Mouse (Mus musculus) testis, adult 2 months (tissue): ENCODE results near the gene Wwc1.

Experiments used
- CTCF ChIP-seq: fragments of 200-500 bp; IDR thresholded peaks from 2 replicates; pipeline ENCODE4 v1.5.1; 2012; ENCODE audit warnings: low read depth, mild to moderate bottlenecking, inconsistent platforms, low read length, moderate library complexity; ENCODE audit not compliant: control insufficient read depth, insufficient read depth, insufficient replicate concordance
- POLR2A ChIP-seq: fragments of 200-500 bp; IDR thresholded peaks from 2 replicates; pipeline ENCODE4 v1.6.1; 2012; ENCODE audit warnings: low read depth, mild to moderate bottlenecking, inconsistent platforms, low read length, moderate library complexity; ENCODE audit not compliant: control insufficient read depth

DNA sequence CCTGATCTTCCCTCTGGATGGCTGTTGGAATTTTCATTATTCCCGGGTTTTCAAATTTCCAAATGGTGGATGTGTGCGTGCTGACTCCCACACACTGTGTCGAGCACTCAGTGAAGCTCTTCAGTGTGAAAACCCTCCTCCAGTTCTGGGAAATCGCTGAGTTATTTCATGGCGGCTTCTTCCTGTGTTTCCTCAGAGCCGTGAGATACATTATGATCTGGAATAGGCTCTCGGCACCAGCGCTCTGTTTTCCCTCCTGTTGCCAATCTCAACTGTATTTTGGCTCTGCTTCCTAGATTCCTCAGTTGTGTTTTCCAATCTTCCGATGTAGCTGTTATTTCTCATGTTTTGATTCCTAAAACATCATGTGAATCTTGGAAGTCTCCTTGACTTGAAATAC, 77.2 kb downstream of the Wwc1 start:
- TF ChIP-seq CTCF (no peak), POLR2A (no peak)
